Mouse (Mus musculus) liver, embryonic 14.5 days (tissue): ENCODE data around the gene Nphp4.

Source experiments
- CTCF ChIP-seq: IDR thresholded peaks from 2 replicates; pipeline ENCODE4 v1.5.1; 2016; ENCODE audit warnings: antibody characterized with exemption, low read depth, control low read depth
- EP300 ChIP-seq: IDR thresholded peaks from 2 replicates; pipeline ENCODE4 v1.6.1; 2016; ENCODE audit warnings: antibody characterized with exemption, low read depth

DNA sequence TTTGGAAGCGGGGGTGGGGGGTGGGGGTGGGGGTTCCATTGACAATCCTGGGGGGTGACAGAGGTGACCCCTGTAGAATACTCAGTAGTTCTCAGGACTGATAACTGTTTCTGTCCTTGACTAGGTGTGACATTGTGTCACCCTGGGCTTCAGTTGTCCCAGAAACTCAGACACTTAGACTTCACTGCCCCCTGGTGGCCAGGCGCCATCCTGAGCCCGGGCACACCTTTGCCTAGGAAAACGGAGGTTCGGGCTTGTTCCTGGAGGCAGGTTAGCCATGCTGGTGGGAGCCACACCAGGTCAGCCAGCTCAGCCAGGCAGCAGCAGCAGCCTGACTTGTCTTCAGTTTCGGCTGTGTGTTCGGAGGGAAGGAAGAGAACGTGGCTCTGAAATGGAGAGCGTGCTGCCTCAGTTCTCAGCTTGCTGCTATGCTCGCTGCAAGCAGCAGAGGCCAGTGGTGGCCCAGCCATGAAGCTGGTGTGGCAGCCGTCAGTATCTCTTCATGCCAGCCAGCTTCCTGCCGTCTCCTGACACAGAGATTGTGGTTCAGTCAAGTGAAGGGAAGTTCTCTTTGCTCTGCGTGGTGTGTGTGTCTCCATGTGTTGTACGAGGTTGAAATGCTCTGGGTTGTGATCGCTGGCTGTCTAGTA, 14.9 kb downstream of the Nphp4 start:
- peak; percentile 81 for TF ChIP-seq CTCF
- no peak for TF ChIP-seq EP300
